Mouse (Mus musculus): Measurements from ENCODE around the gene Scd3. TPM values are rescaled to one million over a fixed set of nuclear protein-coding genes. Genes with fewer than 3 reads are reported as not detected.

The Scd3 gene
- polyA plus RNA-seq, 1 experiment = 0.06 TPM

DNA sequence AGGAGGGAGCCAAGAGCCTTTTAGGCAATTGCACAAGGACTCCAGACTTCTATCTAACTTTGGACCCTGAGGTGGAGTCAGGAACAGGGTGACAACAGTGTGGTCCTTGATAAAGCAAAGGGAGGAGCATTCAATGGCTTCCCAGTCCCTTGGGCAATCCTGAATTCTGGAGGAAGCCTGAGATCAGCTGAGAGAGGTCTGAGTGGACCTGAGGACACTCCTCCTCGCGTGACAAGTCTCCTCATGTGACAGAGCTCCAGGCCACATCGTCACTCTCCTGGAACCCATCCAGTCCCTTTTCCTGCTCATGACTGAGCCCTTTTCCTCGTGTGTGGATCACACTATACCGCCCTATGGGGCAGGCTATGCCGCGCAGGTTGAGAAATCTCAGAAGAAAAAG is 9.2 kb upstream of the Scd3 start:
- no peaks in the 10 kb centered on the region for H3K79me3 ChIP-seq (ENCODE audit: low read depth)
- no peaks in the 10 kb centered on the region for H3K79me2 ChIP-seq (ENCODE audit: control insufficient read depth, insufficient read depth)
- no peak overlapping the region for H3K4me3 ChIP-seq (ENCODE audit: insufficient read depth, poor library complexity, severe bottlenecking)
- H3K36me3 ChIP-seq (ENCODE audit: control insufficient read depth, insufficient read depth) = no peaks in the 10 kb centered on the region
- H3K27me3 ChIP-seq (ENCODE audit: control insufficient read depth, insufficient read depth, insufficient read length) = peaks cover 36% of the 10 kb centered on the region
- no peak for TF ChIP-seq MYOD1 (IDR thresholded peaks at IDR 0.05; ENCODE audit: control insufficient read depth, insufficient read length, low read depth)
- no peak for TF ChIP-seq USF1 (IDR thresholded peaks at IDR 0.05; ENCODE audit: low read depth)
- no peak for TF ChIP-seq CEBPB (IDR thresholded peaks at IDR 0.05; ENCODE audit: low read depth)
- no peak for TF ChIP-seq MYOG (IDR thresholded peaks at IDR 0.05; ENCODE audit: control insufficient read depth, extremely low read depth, insufficient read length)
- no peak for TF ChIP-seq MAX (IDR thresholded peaks at IDR 0.05)
- no peak for TF ChIP-seq CTCF (IDR thresholded peaks at IDR 0.05; ENCODE audit: control insufficient read depth, insufficient read depth, insufficient read length)
- TF ChIP-seq FOSL1 (IDR thresholded peaks at IDR 0.05; ENCODE audit: insufficient read depth, low read length, poor library complexity, severe bottlenecking) = no peak
- no peak overlapping the region for H3ac ChIP-seq (ENCODE audit: control insufficient read depth, insufficient read length, low read depth)

DNA sequence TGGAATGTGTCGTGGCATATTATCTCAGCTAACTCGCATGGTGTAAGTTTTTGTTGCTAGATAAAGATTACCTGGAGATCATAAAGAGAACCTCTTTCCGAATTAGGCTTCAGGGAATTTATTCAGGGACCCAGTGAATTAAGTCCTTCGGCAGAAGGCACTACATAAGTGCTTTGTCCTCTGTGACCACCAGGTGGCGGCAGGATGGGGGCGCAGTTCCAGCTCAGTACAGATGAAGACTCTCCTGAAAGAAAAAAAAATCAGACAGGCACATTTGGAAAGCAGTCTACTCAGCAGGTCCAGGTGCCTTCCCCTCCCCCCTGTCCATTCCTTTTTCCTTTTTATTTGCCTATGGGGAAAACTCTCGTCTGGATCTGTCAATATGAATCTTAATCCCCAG is 7.9 kb upstream of the Scd3 start:
- no peak overlapping the region for H3K4me3 ChIP-seq (ENCODE audit: insufficient read depth, poor library complexity, severe bottlenecking)
- H3K36me3 ChIP-seq (ENCODE audit: control insufficient read depth, insufficient read depth) = no peaks in the 10 kb centered on the region
- TF ChIP-seq CEBPB (IDR thresholded peaks at IDR 0.05; ENCODE audit: low read depth) (no peak), CTCF (IDR thresholded peaks at IDR 0.05; ENCODE audit: control insufficient read depth, insufficient read depth, insufficient read length) (peak; percentile 53)
- H3K27me3 ChIP-seq (ENCODE audit: control insufficient read depth, insufficient read depth, insufficient read length) = peaks cover 31% of the 10 kb centered on the region
- H3K79me3 ChIP-seq (ENCODE audit: low read depth) = no peaks in the 10 kb centered on the region
- H3K79me2 ChIP-seq (ENCODE audit: control insufficient read depth, insufficient read depth) = no peaks in the 10 kb centered on the region
- no peak overlapping the region for H3ac ChIP-seq (ENCODE audit: control insufficient read depth, insufficient read length, low read depth)

DNA sequence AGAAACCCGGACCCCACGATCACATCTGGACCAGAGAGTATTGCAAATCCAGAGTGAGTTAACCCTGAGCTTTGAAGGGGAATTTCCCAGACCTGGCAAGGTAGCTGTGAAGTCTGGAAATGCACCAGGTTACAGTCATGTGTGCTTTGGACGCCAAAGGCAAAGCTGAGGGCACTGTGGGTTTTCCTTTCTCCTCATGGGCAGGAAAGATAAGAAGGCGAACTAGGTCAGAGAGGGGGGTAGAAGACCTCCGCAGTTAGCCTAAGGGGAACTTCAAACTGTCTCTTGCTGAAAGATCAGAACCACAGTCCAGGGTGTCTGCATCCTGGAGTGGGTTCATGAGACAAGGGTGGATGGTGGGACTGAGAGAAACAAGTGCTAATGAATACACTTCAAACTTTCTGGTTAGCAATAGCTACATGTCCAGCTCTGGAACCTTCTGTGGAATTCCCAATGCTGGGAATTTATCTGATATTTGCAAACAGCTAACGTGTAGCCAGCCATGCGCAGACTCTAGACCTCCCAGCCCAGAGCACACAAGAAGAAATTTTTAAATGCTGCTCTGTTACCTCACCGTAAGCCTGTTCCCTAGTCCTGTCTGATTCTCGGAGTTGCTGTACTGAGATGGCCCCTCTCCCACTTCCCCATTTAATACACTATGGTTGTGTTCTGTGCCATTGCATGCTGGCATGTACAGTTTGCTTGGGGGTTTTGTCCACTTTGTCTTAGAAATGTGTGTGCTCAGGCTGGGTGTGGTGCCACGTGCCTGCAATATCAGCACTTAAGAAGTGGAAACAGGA is 5.8 kb upstream of the Scd3 start:
- H3ac ChIP-seq (ENCODE audit: control insufficient read depth, insufficient read length, low read depth) = no peak overlapping the region
- no peaks in the 10 kb centered on the region for H3K79me2 ChIP-seq (ENCODE audit: control insufficient read depth, insufficient read depth)
- no peak overlapping the region for H3K4me3 ChIP-seq (ENCODE audit: insufficient read depth, poor library complexity, severe bottlenecking)
- TF ChIP-seq CEBPB (IDR thresholded peaks at IDR 0.05; ENCODE audit: low read depth) = no peak
- no peak for TF ChIP-seq CTCF (IDR thresholded peaks at IDR 0.05; ENCODE audit: control insufficient read depth, insufficient read depth, insufficient read length)
- TF ChIP-seq USF1 (IDR thresholded peaks at IDR 0.05; ENCODE audit: low read depth) = no peak
- no peak for TF ChIP-seq MYOD1 (IDR thresholded peaks at IDR 0.05; ENCODE audit: control insufficient read depth, insufficient read length, low read depth)
- TF ChIP-seq MAX (IDR thresholded peaks at IDR 0.05) = no peak
- TF ChIP-seq MYOG (IDR thresholded peaks at IDR 0.05; ENCODE audit: control insufficient read depth, extremely low read depth, insufficient read length) = no peak
- no peak for TF ChIP-seq FOSL1 (IDR thresholded peaks at IDR 0.05; ENCODE audit: insufficient read depth, low read length, poor library complexity, severe bottlenecking)
- no peaks in the 10 kb centered on the region for H3K79me3 ChIP-seq (ENCODE audit: low read depth)
- H3K36me3 ChIP-seq (ENCODE audit: control insufficient read depth, insufficient read depth) = no peaks in the 10 kb centered on the region
- H3K27me3 ChIP-seq (ENCODE audit: control insufficient read depth, insufficient read depth, insufficient read length) = peaks cover 12% of the 10 kb centered on the region

DNA sequence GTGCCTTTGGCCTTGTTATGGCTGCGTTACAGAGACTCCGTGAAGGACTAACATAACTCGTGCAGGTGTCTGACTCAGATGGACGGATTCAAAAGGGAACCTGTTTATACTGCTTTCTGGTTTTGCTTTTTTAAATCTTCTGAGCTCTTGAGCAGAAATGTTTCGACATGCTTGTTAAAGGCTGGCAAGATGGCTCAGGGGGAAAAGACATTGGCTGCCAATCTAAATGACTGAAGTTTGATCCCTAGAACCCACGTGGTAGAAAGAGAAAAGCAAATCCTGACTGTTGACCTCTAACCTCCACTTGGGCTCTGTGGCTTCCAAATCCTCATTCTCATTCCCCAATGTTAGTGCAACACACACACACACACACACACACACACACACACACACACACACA is 4.6 kb upstream of the Scd3 start:
- TF ChIP-seq USF1 (IDR thresholded peaks at IDR 0.05; ENCODE audit: low read depth) (no peak), CEBPB (IDR thresholded peaks at IDR 0.05; ENCODE audit: low read depth) (no peak), MAX (IDR thresholded peaks at IDR 0.05) (no peak), CTCF (IDR thresholded peaks at IDR 0.05; ENCODE audit: control insufficient read depth, insufficient read depth, insufficient read length) (no peak), MYOG (IDR thresholded peaks at IDR 0.05; ENCODE audit: control insufficient read depth, extremely low read depth, insufficient read length) (no peak), FOSL1 (IDR thresholded peaks at IDR 0.05; ENCODE audit: insufficient read depth, low read length, poor library complexity, severe bottlenecking) (no peak), MYOD1 (IDR thresholded peaks at IDR 0.05; ENCODE audit: control insufficient read depth, insufficient read length, low read depth) (no peak)
- Histone ChIP-seq H3K27me3 (ENCODE audit: control insufficient read depth, insufficient read depth, insufficient read length) (peaks cover 6% of the 10 kb centered on the region), H3K79me3 (ENCODE audit: low read depth) (no peaks in the 10 kb centered on the region), H3K4me3 (ENCODE audit: insufficient read depth, poor library complexity, severe bottlenecking) (no peak overlapping the region), H3K79me2 (ENCODE audit: control insufficient read depth, insufficient read depth) (no peaks in the 10 kb centered on the region), H3K36me3 (ENCODE audit: control insufficient read depth, insufficient read depth) (no peaks in the 10 kb centered on the region), H3ac (ENCODE audit: control insufficient read depth, insufficient read length, low read depth) (no peak overlapping the region)

DNA sequence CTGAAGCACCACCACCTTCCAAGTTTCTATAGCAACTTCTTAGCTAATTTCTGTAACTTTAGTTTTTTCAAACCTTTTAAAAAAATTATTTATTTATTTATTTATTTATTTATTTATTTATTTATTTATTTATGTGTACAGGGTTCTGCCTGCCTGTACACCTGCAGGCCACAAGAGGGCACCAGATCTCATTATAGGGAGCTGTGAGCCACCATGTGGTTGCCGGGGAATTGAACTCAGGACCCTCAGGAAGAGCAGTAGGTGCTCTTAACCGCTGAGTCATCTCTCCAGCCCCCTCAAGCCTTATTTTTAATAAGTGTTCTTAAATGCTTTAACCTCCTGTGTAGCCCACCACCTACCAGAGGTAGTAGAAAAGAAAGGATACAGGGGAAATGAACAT is 4.1 kb upstream of the Scd3 start:
- H3K36me3 ChIP-seq (ENCODE audit: control insufficient read depth, insufficient read depth) = no peaks in the 10 kb centered on the region
- H3ac ChIP-seq (ENCODE audit: control insufficient read depth, insufficient read length, low read depth) = no peak overlapping the region
- H3K4me3 ChIP-seq (ENCODE audit: insufficient read depth, poor library complexity, severe bottlenecking) = no peak overlapping the region
- H3K79me3 ChIP-seq (ENCODE audit: low read depth) = no peaks in the 10 kb centered on the region
- H3K27me3 ChIP-seq (ENCODE audit: control insufficient read depth, insufficient read depth, insufficient read length) = peaks cover 6% of the 10 kb centered on the region
- no peak for TF ChIP-seq USF1 (IDR thresholded peaks at IDR 0.05; ENCODE audit: low read depth)
- no peak for TF ChIP-seq MYOD1 (IDR thresholded peaks at IDR 0.05; ENCODE audit: control insufficient read depth, insufficient read length, low read depth)
- peak; percentile 12 for TF ChIP-seq CTCF (IDR thresholded peaks at IDR 0.05; ENCODE audit: control insufficient read depth, insufficient read depth, insufficient read length)
- no peak for TF ChIP-seq MAX (IDR thresholded peaks at IDR 0.05)
- no peak for TF ChIP-seq CEBPB (IDR thresholded peaks at IDR 0.05; ENCODE audit: low read depth)
- no peak for TF ChIP-seq MYOG (IDR thresholded peaks at IDR 0.05; ENCODE audit: control insufficient read depth, extremely low read depth, insufficient read length)
- TF ChIP-seq FOSL1 (IDR thresholded peaks at IDR 0.05; ENCODE audit: insufficient read depth, low read length, poor library complexity, severe bottlenecking) = no peak
- H3K79me2 ChIP-seq (ENCODE audit: control insufficient read depth, insufficient read depth) = no peaks in the 10 kb centered on the region

DNA sequence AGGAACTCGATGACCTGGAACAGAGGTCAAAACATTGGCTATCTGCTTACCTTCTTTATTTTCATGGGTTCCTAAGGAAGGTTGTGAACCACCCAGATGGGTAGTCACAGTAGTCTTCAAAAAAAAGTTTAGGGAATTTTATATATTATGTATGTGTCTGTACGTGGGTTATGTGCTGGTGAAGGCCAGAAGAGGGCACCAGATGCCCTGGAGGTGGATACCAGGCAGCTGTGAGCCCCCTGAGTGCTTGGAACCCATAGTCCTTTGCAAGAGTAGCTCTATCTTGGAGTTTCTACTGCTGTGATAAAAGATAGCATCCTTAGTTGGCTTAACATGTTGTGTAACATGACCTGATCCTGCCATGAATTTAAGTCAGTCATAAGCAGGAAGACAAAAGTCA is 4.0 kb downstream of the Scd3 start:
- TF ChIP-seq MYOD1 (IDR thresholded peaks at IDR 0.05; ENCODE audit: control insufficient read depth, insufficient read length, low read depth) = no peak
- TF ChIP-seq MYOG (IDR thresholded peaks at IDR 0.05; ENCODE audit: control insufficient read depth, extremely low read depth, insufficient read length) = no peak
- no peak for TF ChIP-seq USF1 (IDR thresholded peaks at IDR 0.05; ENCODE audit: low read depth)
- TF ChIP-seq CTCF (IDR thresholded peaks at IDR 0.05; ENCODE audit: control insufficient read depth, insufficient read depth, insufficient read length) = no peak
- TF ChIP-seq FOSL1 (IDR thresholded peaks at IDR 0.05; ENCODE audit: insufficient read depth, low read length, poor library complexity, severe bottlenecking) = no peak
- TF ChIP-seq CEBPB (IDR thresholded peaks at IDR 0.05; ENCODE audit: low read depth) = no peak
- no peaks in the 10 kb centered on the region for H3K36me3 ChIP-seq (ENCODE audit: control insufficient read depth, insufficient read depth)
- H3K79me2 ChIP-seq (ENCODE audit: control insufficient read depth, insufficient read depth) = no peaks in the 10 kb centered on the region
- H3ac ChIP-seq (ENCODE audit: control insufficient read depth, insufficient read length, low read depth) = no peak overlapping the region
- no peak overlapping the region for H3K4me3 ChIP-seq (ENCODE audit: insufficient read depth, poor library complexity, severe bottlenecking)
- H3K79me3 ChIP-seq (ENCODE audit: low read depth) = no peaks in the 10 kb centered on the region
- peaks cover 6% of the 10 kb centered on the region for H3K27me3 ChIP-seq (ENCODE audit: control insufficient read depth, insufficient read depth, insufficient read length)

Data from C2C12 (cell line).